Mouse (Mus musculus): Measurements from ENCODE around the gene Kif3a. TPM values are rescaled to one million over a fixed set of nuclear protein-coding genes. Genes with fewer than 3 reads are reported as not detected.
"Not testable (repeated sequence)": the region's sequence is repeated elsewhere in the genome, so short reads cannot be mapped to it uniquely, and the experiment has no call there.

Gene Kif3a
- total and polyA plus RNA-seq, 2 experiments from 2014 or later = 6.1 to 23.7 TPM

- ATAC-seq (ENCODE audit: insufficient read depth, low read depth) (no peak), DNase-seq (ENCODE audit: low spot score) (no peak)
- WGBS = 69% methylated on average over 6 of the region's 6 CpGs
- Histone ChIP-seq H3K9me3 (replicated peaks; ENCODE audit: control insufficient read depth, low read length) (no peaks in the 10 kb centered on the region), H3K27me3 (ENCODE audit: control insufficient read depth, insufficient read depth, low read length) (no peaks in the 10 kb centered on the region), H3K4me1 (ENCODE audit: control insufficient read depth, insufficient read depth) (no peaks in the 10 kb centered on the region), H3K4me3 (ENCODE audit: low read depth, low read length) (no peak overlapping the region), H3K27ac (ENCODE audit: low read depth) (no peak overlapping the region), H3K9ac (replicated peaks; ENCODE audit: low read depth, low read length) (no peak overlapping the region), H3K4me2 (ENCODE audit: low read depth, low read length) (no peak overlapping the region), H3K36me3 (replicated peaks; ENCODE audit: control insufficient read depth, insufficient read depth, low read length) (peaks cover 2% of the 10 kb centered on the region)
- TF ChIP-seq EP300 (IDR thresholded peaks at IDR 0.05; ENCODE audit: low read depth) (no peak), CTCF (IDR thresholded peaks at IDR 0.05; ENCODE audit: low read depth) (no peak)
Measured at GRCm38 (mm10) chr11:53546271-53546670, 20.9 kb upstream of the Kif3a start.

GRCm38 (mm10) chr11:53547566-53547965 is 19.6 kb upstream of the Kif3a start:
- no peak overlapping the region for H3K9ac ChIP-seq (replicated peaks; ENCODE audit: low read depth, low read length)
- no peaks in the 10 kb centered on the region for H3K27me3 ChIP-seq (ENCODE audit: control insufficient read depth, insufficient read depth, low read length)
- H3K4me3 ChIP-seq (ENCODE audit: low read depth, low read length) = no peak overlapping the region
- H3K4me1 ChIP-seq (ENCODE audit: control insufficient read depth, insufficient read depth) = no peaks in the 10 kb centered on the region
- 32% methylated on average over 6 of the region's 6 CpGs for WGBS
- no peaks in the 10 kb centered on the region for H3K36me3 ChIP-seq (replicated peaks; ENCODE audit: control insufficient read depth, insufficient read depth, low read length)
- TF ChIP-seq CTCF (IDR thresholded peaks at IDR 0.05; ENCODE audit: low read depth) (no peak), EP300 (IDR thresholded peaks at IDR 0.05; ENCODE audit: low read depth) (no peak)
- H3K27ac ChIP-seq (ENCODE audit: low read depth) = no peak overlapping the region
- H3K4me2 ChIP-seq (ENCODE audit: low read depth, low read length) = no peak overlapping the region
- DNase-seq (ENCODE audit: low spot score) (no peak), ATAC-seq (ENCODE audit: insufficient read depth, low read depth) (peak; percentile 43; the same call in 1 of the 2 replicates)
- no peaks in the 10 kb centered on the region for H3K9me3 ChIP-seq (replicated peaks; ENCODE audit: control insufficient read depth, low read length)

- Histone ChIP-seq H3K4me1 (ENCODE audit: control insufficient read depth, insufficient read depth) (no peaks in the 10 kb centered on the region), H3K36me3 (replicated peaks; ENCODE audit: control insufficient read depth, insufficient read depth, low read length) (no peaks in the 10 kb centered on the region), H3K27ac (ENCODE audit: low read depth) (no peak overlapping the region), H3K9ac (replicated peaks; ENCODE audit: low read depth, low read length) (no peak overlapping the region), H3K4me2 (ENCODE audit: low read depth, low read length) (no peak overlapping the region), H3K9me3 (replicated peaks; ENCODE audit: control insufficient read depth, low read length) (0 out of 2 replicates have a peak, but pooled peaks cover 4% of the 10 kb centered on the region), H3K4me3 (ENCODE audit: low read depth, low read length) (no peak overlapping the region), H3K27me3 (ENCODE audit: control insufficient read depth, insufficient read depth, low read length) (no peaks in the 10 kb centered on the region)
- WGBS = 77% methylated on average over 19 of the region's 19 CpGs
- TF ChIP-seq CTCF (IDR thresholded peaks at IDR 0.05; ENCODE audit: low read depth) (no peak), EP300 (IDR thresholded peaks at IDR 0.05; ENCODE audit: low read depth) (no peak)
- DNase-seq (ENCODE audit: low spot score) = no peak
- no peak for ATAC-seq (ENCODE audit: insufficient read depth, low read depth)
Measured at GRCm38 (mm10) chr11:53548036-53548605, 19.1 kb upstream of the Kif3a start.

GRCm38 (mm10) chr11:53550714-53551113 is 16.5 kb upstream of the Kif3a start:
- no peak for TF ChIP-seq EP300 (IDR thresholded peaks at IDR 0.05; ENCODE audit: low read depth)
- TF ChIP-seq CTCF (IDR thresholded peaks at IDR 0.05; ENCODE audit: low read depth) = no peak
- Histone ChIP-seq H3K36me3 (replicated peaks; ENCODE audit: control insufficient read depth, insufficient read depth, low read length) (no peaks in the 10 kb centered on the region), H3K27ac (ENCODE audit: low read depth) (no peak overlapping the region), H3K4me3 (ENCODE audit: low read depth, low read length) (no peak overlapping the region), H3K4me1 (ENCODE audit: control insufficient read depth, insufficient read depth) (no peaks in the 10 kb centered on the region), H3K4me2 (ENCODE audit: low read depth, low read length) (no peak overlapping the region), H3K27me3 (ENCODE audit: control insufficient read depth, insufficient read depth, low read length) (no peaks in the 10 kb centered on the region), H3K9me3 (replicated peaks; ENCODE audit: control insufficient read depth, low read length) (0 out of 2 replicates have a peak, but pooled peaks cover 6% of the 10 kb centered on the region), H3K9ac (replicated peaks; ENCODE audit: low read depth, low read length) (no peak overlapping the region)
- DNase-seq (ENCODE audit: low spot score) (no peak), ATAC-seq (ENCODE audit: insufficient read depth, low read depth) (no peak)
- 94% methylated on average over 1 of the region's 1 CpGs for WGBS

- Histone ChIP-seq H3K27me3 (ENCODE audit: control insufficient read depth, insufficient read depth, low read length) (no peaks in the 10 kb centered on the region), H3K4me2 (ENCODE audit: low read depth, low read length) (no peak overlapping the region), H3K4me1 (ENCODE audit: control insufficient read depth, insufficient read depth) (no peaks in the 10 kb centered on the region), H3K9ac (replicated peaks; ENCODE audit: low read depth, low read length) (no peak overlapping the region), H3K36me3 (replicated peaks; ENCODE audit: control insufficient read depth, insufficient read depth, low read length) (no peaks in the 10 kb centered on the region), H3K27ac (ENCODE audit: low read depth) (no peak overlapping the region), H3K9me3 (replicated peaks; ENCODE audit: control insufficient read depth, low read length) (0 out of 2 replicates have a peak, but pooled peaks cover 6% of the 10 kb centered on the region), H3K4me3 (ENCODE audit: low read depth, low read length) (no peak overlapping the region)
- WGBS = 59% methylated on average over 12 of the region's 12 CpGs
- TF ChIP-seq EP300 (IDR thresholded peaks at IDR 0.05; ENCODE audit: low read depth) (no peak), CTCF (IDR thresholded peaks at IDR 0.05; ENCODE audit: low read depth) (peak; percentile 15; the same call in 1 of the 2 replicates)
- DNase-seq (ENCODE audit: low spot score) (no peak), ATAC-seq (ENCODE audit: insufficient read depth, low read depth) (no peak)
Measured at GRCm38 (mm10) chr11:53551754-53552153, 15.4 kb upstream of the Kif3a start.

GRCm38 (mm10) chr11:53556529-53556928 is 10.7 kb upstream of the Kif3a start:
- ATAC-seq (ENCODE audit: insufficient read depth, low read depth); H3K4me3 ChIP-seq (ENCODE audit: low read depth, low read length); H3K27me3 ChIP-seq (ENCODE audit: control insufficient read depth, insufficient read depth, low read length); H3K4me1 ChIP-seq (ENCODE audit: control insufficient read depth, insufficient read depth); H3K36me3 ChIP-seq (replicated peaks; ENCODE audit: control insufficient read depth, insufficient read depth, low read length); H3K9me3 ChIP-seq (replicated peaks; ENCODE audit: control insufficient read depth, low read length); H3K27ac ChIP-seq (ENCODE audit: low read depth); H3K4me2 ChIP-seq (ENCODE audit: low read depth, low read length); H3K9ac ChIP-seq (replicated peaks; ENCODE audit: low read depth, low read length); DNase-seq (ENCODE audit: low spot score): not testable (repeated sequence)
- WGBS = 78% methylated on average over 9 of the region's 20 CpGs

- H3K36me3 ChIP-seq (replicated peaks; ENCODE audit: control insufficient read depth, insufficient read depth, low read length); H3K9ac ChIP-seq (replicated peaks; ENCODE audit: low read depth, low read length); ATAC-seq (ENCODE audit: insufficient read depth, low read depth); H3K27me3 ChIP-seq (ENCODE audit: control insufficient read depth, insufficient read depth, low read length); H3K4me2 ChIP-seq (ENCODE audit: low read depth, low read length); H3K9me3 ChIP-seq (replicated peaks; ENCODE audit: control insufficient read depth, low read length); H3K4me1 ChIP-seq (ENCODE audit: control insufficient read depth, insufficient read depth); DNase-seq (ENCODE audit: low spot score); H3K27ac ChIP-seq (ENCODE audit: low read depth); H3K4me3 ChIP-seq (ENCODE audit: low read depth, low read length): not testable (repeated sequence)
- 87% methylated on average over 1 of the region's 3 CpGs for WGBS
Measured at GRCm38 (mm10) chr11:53557992-53558391, 9.2 kb upstream of the Kif3a start.

GRCm38 (mm10) chr11:53559980-53560379 is 7.2 kb upstream of the Kif3a start:
- ATAC-seq (ENCODE audit: insufficient read depth, low read depth); DNase-seq (ENCODE audit: low spot score); H3K4me2 ChIP-seq (ENCODE audit: low read depth, low read length); H3K9ac ChIP-seq (replicated peaks; ENCODE audit: low read depth, low read length); H3K9me3 ChIP-seq (replicated peaks; ENCODE audit: control insufficient read depth, low read length); H3K36me3 ChIP-seq (replicated peaks; ENCODE audit: control insufficient read depth, insufficient read depth, low read length); H3K4me1 ChIP-seq (ENCODE audit: control insufficient read depth, insufficient read depth); H3K27me3 ChIP-seq (ENCODE audit: control insufficient read depth, insufficient read depth, low read length); H3K4me3 ChIP-seq (ENCODE audit: low read depth, low read length); H3K27ac ChIP-seq (ENCODE audit: low read depth): not testable (repeated sequence)
- WGBS = 60% methylated on average over 1 of the region's 3 CpGs

Measured in heart, postnatal 0 days (tissue).